Mouse (Mus musculus) ovary, adult 18-20 months (tissue): ENCODE measurements at regions not wholly inside any gene's neighbourhood (a gene's known extent, or its start where the extent isn't known, plus 50 kb on each side); places are given as distances from the start of the nearest gene placed in this dataset.

Experiments
- DNase-seq: peaks from one replicate; pipeline ENCODE4 v3.0.0; 2022; ENCODE audit warnings: low spot score, mixed read lengths

GRCm38 (mm10) chr14:46296275-46296674 lies 82.9 kb upstream of the Gm15217 start:
- DNase-seq: no peak

- DNase-seq: no peak
Observed at GRCm38 (mm10) chr14:46300546-46300945, 78.7 kb upstream of the Gm15217 start.

GRCm38 (mm10) chr14:46302601-46303000 lies 76.6 kb upstream of the Gm15217 start:
- DNase-seq: no peak

- DNase-seq: no peak
Observed at GRCm38 (mm10) chr14:46305267-46305666, 73.9 kb upstream of the Gm15217 start.

DNA sequence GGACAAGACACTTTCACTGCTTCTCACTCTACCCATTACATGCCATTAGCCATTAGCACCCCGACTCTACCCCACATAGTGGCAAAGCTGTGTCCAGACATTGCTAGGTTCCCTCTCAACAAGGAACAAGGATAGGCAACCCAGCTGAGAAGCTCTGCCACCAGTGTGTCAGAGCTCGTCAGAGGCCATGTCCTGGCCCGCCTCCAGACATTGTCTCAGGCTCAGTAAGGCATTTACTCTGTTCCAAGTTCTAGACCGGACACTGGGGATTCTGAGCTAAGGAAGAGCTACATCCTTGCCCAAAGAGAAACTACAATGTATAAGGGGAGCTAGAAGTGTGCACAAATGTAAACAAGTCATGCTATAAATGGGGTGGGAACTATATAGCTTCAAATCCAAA lies 66.2 kb upstream of the Gm15217 start:
- DNase-seq: no peak

GRCm38 (mm10) chr14:46316521-46316920 lies 62.7 kb upstream of the Gm15217 start:
- DNase-seq: no peak

DNA sequence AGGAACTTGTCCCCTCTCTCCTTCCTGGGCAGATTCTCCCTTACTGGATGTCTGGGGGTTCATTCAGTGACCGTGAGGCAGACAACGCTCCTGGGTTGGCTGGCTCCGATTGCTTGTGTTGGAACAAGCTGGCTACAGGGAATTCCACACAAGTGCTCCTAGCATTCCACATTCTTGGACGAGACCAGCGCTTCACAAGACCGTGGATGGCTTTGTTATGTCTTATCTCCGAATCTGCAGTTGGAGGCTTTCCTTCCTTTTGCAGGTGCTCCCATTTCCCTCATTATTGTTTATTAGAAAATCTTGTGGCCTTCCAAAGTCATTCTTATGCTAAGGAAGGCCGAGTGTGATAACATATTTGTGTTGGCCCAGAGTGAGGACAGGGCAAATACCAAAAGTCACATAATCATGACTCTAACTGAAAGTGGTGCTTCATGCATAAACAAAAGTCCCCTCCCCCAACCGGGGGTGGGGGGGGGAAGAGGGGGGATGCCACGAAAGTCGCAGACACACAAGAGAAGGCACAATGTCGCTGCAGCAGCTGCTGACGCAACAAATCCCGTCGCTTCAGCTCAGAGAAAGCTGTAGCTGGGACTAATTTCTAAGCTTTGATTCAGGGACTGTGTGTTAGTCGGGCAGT lies 61.7 kb upstream of the Gm15217 start:
- no peak for DNase-seq

DNA sequence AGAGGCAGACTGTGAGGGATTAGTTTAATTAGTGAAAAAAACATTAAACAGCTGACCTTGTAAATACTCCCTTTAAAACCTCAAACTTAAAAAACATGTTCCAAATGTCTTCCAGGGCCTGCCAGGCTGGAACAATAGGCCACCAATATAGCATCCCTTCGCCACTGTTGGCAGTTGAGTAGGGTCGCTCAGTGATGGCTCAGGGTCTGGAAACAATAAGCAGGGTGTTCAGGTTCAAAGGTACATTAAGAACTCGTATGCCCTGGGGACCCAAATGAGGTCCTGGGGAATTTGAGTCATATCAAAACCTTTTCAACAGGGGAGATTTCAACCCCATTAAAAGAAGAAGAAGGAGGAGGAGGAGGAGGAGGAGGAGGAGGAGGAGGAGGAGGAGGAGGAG lies 51.1 kb upstream of the Gm15217 start:
- DNase-seq: no peak
